Mouse (Mus musculus) left cerebral cortex, adult 9 months (tissue): ENCODE data around the gene Zfp248.
A peak's percentile ranks its signal among the peaks of the same experiment; 100 is the strongest.

ENCODE experiments used
- DNase-seq, 2 experiments: peaks; one replicate each; pipeline ENCODE4 v3.0.0; 2022; ENCODE audit warnings: low spot score in 2 of 2

Gene Zfp248

GRCm38 (mm10) chr6:118455042-118455631 is at the start of gene Zfp248:
Zfp248 (minus strand) TSS chr6:118455528.
- peak; percentile 84 to 94 for DNase-seq

GRCm38 (mm10) chr6:118499010-118499409 is 43.7 kb upstream of the Zfp248 start:
- DNase-seq: no peak

GRCm38 (mm10) chr6:118482125-118482524 is 26.8 kb upstream of the Zfp248 start:
- no peak for DNase-seq

GRCm38 (mm10) chr6:118478957-118479708 is 23.8 kb upstream of the Zfp248 start, which contains the start of gene Zfp9:
Zfp9 (minus strand) TSS chr6:118479320.
- peak; percentile 69 to 83 for DNase-seq

GRCm38 (mm10) chr6:118477875-118478785 is 22.8 kb upstream of the Zfp248 start:
- DNase-seq: no peak

- no peak for DNase-seq
Observed at GRCm38 (mm10) chr6:118462069-118462705, 6.9 kb upstream of the Zfp248 start.

- DNase-seq: no peak
Observed at GRCm38 (mm10) chr6:118457726-118458125, 2.4 kb upstream of the Zfp248 start.

- DNase-seq: peak in 1 of 2 experiments; percentile 26
Observed at GRCm38 (mm10) chr6:118454452-118454851, 876 bp downstream of the Zfp248 start.

- DNase-seq: no peak
Observed at GRCm38 (mm10) chr6:118431502-118431901, 23.8 kb downstream of the Zfp248 start.

- DNase-seq: no peak
Observed at GRCm38 (mm10) chr6:118426666-118427065, 28.7 kb downstream of the Zfp248 start.

- peak; percentile 87 to 96 for DNase-seq
Observed at GRCm38 (mm10) chr6:118419050-118419920, 36.0 kb downstream of the Zfp248 start, which contains the start of gene Bms1. Bms1 (minus strand) TSS chr6:118419474.

GRCm38 (mm10) chr6:118410428-118410827 is 44.9 kb downstream of the Zfp248 start:
- no peak for DNase-seq

- DNase-seq: no peak
Observed at GRCm38 (mm10) chr6:118408510-118408909, 46.8 kb downstream of the Zfp248 start.

- no peak for DNase-seq
Observed at GRCm38 (mm10) chr6:118406421-118406820, 48.9 kb downstream of the Zfp248 start.

GRCm38 (mm10) chr6:118390746-118391145 is 64.6 kb downstream of the Zfp248 start:
- DNase-seq: no peak

GRCm38 (mm10) chr6:118385962-118386361 is 69.4 kb downstream of the Zfp248 start:
- no peak for DNase-seq

- no peak for DNase-seq
Observed at GRCm38 (mm10) chr6:118381234-118381633, 74.1 kb downstream of the Zfp248 start.

GRCm38 (mm10) chr6:118380630-118381029 is 74.7 kb downstream of the Zfp248 start:
- DNase-seq: no peak

GRCm38 (mm10) chr6:118379451-118380167 is 75.7 kb downstream of the Zfp248 start:
- peak in 1 of 2 experiments; percentile 70 for DNase-seq

- DNase-seq: no peak
Observed at GRCm38 (mm10) chr6:118377611-118378010, 77.7 kb downstream of the Zfp248 start.
